Mouse (Mus musculus) layer of hippocampus, adult 9-11 months (tissue): ENCODE results near the gene Wwox.

Source experiments
- DNase-seq: peaks from one replicate; pipeline ENCODE4 v3.0.0; 2022

The Wwox gene

DNA sequence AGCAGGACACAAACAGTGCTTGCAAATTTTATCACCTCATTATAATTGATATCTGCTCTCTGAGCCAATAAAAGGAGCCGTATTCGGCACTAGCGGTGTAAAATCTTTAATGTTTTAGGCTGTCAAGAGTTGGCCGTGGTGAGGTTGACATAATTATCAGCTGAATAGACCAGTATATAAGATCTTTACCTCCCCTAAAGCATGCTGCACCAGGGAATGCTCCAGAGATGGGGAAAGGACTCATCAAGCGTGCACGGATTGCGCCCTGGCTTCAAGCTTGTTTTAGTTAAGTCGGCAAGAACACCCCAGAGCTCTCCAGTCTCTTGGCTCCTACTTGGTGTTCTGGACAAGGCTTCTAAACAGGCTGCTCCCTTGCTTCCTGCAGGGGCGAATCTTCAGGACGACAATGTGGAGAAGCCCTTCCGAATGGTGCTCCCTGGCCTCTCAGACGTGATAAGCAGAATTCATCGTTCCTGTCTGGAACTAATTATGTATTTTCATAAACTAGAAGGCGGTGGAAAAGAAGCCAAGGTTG lies 760.2 kb downstream of the Wwox start:
- no peak for DNase-seq

DNA sequence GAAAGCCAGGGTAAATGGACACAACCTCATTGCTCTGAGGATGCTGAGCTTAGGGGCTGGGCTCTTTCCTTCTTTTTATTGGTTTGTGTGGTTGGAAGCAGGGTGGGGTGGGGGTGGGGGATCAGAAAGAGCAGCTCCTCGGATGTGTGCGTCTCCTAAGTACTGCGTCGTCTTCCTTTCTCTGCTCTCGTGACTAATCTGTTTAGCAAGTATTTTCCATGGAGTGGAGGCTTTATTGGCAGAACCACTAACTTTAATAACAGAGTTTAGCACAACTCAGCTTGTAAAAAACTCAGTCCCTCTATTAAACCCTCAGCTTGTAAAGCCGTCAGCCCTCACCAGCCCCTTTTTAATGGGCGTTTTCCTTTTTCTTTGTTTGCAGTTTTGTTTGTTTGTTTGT lies 762.3 kb downstream of the Wwox start:
- DNase-seq, result no peak

DNA sequence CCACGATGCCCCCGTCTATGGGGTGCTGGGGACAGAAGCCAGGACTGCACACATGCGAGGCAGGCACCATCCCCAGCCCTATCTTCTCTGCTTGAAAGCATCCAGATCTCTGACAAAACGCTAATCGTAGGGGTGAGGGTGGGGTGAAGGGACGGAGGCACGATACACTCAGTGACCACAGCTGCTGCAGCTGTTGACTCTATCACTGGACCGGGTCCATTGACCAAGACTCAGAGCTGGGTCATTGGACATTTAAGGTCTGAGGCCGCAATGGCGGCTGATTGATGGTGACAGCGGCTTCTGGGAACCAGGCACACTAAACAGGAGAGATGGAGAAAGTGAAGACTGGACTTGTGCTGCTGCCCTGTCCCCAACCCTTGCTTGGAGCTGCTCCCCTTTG lies 768.0 kb downstream of the Wwox start:
- DNase-seq, result no peak

DNA sequence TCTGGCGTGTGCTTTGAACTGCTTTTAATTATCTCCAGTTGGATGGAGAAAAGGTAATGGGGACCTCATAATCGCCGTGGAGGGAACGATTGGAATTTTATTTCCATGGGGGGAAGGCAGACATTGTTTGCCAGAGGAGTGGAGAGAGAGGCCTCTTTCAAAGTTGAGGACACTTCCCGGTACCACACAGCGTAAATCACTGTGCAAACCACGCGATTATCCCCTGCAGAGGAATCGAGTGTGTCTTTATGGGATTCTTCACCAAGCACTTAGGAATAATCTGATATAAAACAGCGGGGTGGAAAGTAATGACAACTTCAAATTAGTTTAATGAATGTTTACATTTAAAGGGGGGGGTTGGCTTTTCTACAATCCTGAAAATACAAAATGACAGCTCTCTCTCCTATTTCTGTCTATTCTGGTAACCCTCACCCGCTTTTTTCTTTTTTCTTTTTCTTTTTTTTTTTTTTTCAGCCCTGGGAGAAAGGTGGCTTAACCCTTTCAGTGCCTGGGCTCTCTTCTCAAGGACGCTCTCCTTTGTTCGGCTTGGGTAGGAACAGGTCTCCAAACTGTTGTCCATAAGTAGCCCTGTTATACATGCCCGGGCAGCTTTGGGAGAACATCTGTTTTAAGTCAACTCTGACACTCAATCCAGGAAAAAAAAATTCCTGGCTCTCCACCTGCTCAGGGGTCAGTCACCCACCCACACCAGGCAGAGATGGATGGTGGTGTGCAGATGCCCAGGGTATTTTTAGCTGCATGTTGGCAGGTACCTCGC lies 769.1 kb downstream of the Wwox start:
- no peak for DNase-seq

DNA sequence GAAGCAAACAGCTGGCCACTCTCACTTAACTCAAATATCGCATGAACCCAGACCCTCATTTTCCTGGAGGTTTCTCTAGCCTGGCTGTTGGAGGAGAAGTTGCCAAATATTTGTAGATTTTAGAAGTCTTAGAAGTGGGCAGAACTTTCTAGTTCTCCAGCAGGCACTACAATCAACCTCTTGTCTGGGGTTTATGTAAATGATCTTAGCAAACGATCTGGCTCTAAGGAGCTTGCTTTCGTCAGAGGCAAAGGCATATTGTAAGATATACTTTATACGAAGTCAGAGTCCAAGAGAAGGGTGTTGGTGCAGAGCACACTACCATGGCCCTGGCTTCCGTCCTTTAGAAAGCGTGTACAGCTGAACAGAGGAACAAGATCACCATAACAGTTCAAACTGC lies 770.6 kb downstream of the Wwox start:
- DNase-seq, result no peak

DNA sequence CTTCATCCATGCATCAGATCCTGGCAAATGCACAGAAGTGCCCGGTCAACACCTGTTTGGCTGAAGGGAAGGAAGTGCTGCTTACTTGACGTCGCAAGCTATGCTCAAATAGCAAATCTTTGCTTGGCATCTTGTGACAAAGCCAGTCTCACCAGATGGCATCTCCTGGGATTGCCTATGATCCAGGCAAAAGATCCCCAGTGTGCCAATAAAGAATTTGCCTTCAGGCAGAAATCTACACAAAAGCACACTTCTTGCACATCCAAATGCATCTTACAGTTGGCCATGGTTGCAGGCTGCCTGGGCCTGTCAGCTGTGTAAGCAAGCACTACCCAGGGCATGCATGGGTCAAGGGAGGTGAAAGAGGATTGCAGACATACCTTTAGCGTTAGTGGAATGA lies 773.7 kb downstream of the Wwox start:
- DNase-seq, result no peak

DNA sequence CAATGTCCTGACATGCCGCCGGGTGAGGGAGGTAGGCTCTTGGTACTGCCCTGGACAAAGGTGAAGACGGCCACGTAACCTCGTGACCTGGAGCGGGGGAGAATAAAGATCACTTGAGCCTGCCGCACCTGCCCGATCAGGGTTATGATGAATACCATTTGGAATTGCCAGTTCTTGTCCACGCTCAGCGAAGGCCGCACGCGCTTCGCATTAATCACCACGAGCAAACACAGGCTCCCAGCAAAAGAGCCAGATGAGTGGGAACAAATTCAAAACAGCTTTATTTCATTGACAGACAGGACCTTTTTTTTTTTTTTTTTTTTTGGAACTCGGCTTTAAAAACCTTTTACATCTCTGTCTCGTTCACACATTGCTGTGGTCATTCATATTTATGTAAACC lies 775.4 kb downstream of the Wwox start:
- no peak for DNase-seq

DNA sequence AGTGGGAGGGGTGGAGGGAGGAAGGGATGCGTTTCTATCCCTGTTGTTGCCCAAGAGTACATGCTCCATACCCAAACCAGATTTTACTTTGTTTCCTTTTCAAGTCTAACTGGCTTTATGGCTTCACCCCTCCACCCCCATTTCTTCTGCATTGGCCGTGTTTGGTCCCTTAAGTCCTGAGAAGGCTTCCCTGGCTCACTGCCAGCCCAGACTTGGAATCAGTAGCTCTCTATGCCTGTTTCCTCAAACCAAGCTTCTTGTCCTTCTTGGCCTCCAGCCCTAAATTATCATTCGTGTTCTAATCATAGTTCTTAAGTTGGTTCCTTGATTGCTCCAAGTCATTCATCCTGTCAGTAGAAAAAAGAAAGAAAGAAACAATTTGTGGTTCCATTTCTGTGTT lies 777.3 kb downstream of the Wwox start:
- DNase-seq, result no peak

DNA sequence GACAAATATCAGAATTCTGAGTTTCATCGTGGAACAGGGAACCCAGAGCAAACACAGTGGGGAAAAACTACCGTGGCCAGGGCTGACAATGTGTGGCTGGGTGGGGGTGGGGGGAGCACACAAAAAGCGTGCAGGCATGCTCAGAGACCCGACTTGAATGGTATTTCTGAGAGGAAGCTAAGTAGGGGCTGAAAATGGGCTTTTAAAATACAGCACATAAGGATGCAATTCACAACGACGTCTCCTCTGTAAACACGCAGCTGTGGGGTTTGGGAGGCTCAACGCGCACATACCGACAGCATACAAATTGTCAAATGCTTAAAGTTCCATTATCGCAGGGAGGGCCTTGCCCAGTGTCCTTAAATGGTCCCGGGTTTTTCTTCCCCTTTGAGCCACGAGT lies 783.1 kb downstream of the Wwox start:
- no peak for DNase-seq

DNA sequence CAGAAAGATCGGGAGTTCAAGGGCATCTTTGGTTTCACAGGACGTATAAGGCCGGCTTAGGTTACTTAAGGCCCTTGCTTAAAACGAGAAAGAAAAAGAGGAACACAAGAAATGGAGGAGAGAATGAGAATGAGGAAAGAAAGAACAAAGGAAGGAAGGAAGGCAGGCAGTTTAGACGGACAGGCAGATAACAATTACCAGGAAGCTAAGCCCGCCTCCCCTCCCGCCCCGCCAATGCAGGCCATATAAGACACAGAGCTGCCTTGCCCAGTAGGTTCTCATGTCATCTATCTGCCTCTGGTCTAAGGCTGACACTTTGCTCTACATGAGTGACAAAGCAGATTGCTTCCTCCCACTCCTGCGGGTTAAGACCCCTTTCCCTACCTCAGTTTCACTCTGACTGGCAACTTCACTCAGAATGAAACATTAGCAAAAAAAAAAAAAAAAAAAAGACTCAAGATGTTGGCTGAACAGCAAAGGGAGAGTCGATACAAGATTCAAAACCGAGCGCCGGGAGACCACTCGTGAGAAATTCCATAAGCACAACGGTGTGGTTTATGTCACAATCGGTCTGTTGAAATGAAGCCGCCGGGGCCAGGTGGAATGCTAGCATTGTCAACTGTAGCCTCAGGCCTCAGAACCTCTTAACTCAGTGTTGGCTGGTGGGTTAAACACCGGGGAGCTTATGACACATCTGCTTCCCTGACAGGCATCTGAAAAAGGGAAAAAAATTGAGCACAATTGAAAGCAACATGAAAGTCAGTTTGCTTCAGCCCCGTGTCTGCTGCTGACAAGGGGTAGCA lies 787.5 kb downstream of the Wwox start:
- DNase-seq, result no peak

DNA sequence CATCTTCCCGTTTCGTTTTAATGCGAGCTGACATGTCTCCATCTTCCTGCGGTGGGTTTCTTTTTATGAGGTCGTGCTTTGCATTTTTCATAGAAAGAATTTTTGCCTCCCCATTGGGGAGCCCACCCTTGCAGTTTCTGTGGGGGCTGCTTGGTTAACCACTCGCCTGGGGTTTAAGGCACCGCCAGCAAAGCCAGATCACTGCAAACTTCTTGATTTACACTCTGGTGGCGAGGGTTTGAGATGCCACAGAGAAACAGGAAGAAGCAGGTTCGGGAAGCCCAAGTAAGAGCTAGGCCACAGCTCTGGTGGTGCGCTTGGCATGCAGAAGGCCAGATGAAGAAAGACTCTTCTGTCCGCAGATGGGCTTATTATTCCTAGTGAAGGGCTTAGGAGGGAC lies 789.4 kb downstream of the Wwox start:
- DNase-seq, result no peak

DNA sequence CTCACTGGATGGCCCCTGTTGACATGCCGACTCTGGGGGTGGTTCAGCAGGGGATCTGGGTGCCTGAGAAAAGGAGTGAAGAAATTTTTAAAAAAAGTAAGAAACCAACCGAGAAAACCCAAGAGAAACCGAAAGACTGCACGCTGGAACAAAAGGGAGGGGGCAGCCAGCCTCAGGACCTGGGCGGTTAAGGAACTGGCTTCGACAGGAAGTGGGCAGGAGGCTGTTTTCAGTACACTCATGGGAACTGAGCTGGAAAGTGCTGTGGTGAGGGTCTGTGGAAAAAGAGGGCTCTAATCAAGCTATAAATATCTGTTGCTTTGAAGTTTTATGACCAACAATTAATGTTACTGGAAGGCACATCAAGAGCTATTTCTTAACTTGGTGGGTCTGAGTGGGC lies 794.6 kb downstream of the Wwox start:
- no peak for DNase-seq

DNA sequence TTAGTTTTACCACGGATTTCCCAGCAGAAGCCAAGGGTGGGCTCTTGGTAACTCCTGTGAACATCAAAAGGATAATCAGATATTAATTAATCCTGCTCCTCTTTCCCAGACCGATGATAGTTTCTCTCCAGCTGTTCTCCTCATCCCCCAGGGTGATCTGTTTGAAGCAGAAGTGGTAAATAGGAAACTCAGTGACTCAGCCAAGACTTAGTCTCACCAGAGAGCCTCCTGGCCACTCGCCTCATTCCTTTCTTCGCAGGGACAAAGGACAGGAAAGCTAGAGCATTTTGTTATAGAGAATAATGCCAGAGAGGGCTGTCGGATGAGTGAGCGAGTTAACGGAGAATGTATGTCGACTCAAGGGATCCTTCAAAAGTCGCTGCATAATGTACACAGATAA lies 798.1 kb downstream of the Wwox start:
- no peak for DNase-seq

DNA sequence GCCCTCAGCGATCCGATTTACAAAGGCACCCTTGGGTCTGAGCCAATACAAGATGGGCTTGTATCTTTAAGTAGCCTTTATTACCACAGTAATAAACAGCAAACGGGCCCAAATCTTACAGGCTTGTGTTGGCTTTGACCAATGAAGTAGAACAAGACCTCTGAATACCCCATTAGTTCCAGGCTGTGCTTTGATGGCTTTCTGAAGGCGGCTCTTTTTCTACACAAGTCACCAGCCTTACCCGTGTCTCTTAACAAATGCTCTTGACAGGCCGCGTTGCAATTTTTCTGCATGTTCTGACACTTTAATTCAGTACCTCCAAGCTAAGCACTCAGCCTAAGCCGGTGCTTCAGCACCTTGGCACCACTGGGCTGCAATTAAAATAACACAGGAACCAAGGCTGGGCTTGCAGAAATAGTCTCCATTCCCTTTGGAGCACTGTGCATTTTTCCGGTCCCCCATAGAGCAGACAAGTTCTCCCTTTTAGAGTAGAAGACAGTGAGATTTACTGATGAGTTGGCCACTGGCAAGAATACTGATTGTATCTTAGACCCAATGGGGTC lies 804.1 kb downstream of the Wwox start:
- DNase-seq, result no peak

DNA sequence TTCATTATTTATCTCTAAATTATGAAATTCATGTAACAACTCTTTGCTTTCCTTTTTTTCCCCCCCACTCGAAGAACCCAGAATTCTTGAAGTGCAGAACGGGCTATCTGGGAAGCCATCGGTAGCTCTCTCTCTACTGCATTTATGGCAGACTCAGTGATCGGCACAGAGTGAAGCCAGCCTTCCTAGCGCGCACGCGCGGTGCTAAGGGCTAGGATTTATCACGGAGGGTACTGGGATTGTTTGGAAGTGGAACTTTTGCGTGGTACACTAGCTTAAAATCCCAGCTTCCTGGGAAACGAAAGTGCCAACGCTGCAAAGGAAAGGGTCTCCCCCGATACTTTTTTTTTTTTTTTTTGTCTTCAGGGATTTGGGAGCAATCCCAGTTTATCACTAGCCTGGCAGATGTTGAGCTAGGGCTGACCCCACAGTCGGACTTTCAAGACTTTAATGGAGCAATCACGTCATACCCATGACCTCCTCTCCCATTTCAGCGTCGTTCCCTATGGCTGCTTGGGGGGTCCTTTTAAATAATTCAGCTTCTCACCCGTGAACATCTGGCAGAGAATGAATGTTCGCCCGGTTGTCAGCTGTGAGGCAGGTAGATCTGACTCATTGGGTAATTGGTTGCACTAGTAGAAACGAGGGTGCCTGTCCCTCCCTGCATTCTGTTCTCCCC lies 810.4 kb downstream of the Wwox start:
- DNase-seq, result no peak

DNA sequence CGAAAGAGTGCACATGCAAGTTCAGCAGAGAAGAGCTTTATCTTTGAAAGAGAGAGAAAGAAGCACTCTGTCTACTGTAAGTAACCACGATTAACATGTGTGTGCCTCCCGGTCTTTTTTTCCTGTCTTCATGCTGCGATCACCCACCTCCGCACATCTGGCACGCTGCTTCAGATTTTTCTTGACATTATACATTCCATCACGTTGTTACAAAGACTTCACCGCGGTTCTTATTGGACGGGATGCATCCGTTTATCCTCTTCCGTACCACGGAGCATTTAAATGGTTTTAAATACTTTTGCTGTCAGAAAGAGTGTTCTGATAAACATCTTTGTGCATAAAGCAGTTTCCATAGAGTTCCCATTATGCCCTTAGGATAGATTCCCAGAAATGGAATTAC lies 816.1 kb downstream of the Wwox start:
- DNase-seq, result no peak

DNA sequence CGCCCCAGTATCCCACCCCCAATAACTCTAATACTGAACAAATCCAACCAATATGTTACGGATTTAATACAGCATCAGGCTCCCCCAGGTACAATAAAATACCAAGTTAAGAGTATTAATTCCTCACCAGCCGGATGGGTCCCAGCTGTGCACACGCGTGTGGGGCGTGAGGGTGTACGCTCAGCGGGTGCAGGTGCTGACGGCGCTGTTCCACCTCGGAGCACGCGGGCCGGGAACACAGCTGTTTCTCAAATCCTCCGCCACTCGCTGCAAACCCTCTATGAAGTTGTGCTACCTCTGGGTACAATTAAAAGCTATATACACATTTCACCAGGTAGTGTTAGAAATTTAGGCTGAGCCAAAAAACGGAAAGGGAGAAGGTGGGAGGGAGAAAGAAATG lies 818.0 kb downstream of the Wwox start:
- DNase-seq, result no peak

DNA sequence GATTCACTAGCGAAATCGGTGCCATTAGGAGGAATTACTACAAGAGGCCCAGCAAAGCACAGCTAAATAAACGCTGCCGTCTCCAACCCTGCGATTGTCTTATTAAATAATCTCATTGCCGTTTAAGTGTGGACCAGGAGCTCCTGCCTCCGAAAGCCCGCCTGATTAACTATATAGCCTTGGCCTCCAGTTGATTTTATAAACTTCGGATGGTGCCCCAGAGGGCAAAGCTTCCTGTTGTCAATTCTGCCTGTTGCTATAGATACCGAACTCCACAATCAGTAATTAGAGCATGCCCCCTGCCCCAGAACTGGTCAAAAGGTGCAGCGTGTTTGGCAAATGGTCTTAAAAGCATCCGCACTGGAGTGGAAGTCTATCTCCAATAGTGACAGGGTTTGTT lies 820.4 kb downstream of the Wwox start:
- no peak for DNase-seq

DNA sequence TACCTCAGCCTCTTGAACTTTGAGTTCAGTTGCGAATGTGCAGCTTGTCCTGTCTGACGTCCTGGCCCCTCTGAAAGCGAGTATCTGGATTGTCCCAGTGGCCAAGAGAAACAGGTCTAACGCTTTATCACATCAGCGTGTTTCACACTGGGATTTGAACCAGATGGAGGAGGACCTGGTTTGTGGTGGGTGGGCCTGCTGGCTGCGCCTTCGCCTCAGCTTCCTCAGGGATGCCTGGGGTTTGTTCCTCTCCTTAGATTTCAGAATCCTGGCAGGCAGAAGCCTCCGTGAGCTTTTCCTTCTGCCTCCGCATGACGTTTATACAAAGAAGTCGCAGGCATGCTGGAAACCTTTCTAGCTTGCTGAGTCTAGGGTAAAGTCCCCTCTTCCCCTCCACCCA lies 827.7 kb downstream of the Wwox start:
- no peak for DNase-seq

DNA sequence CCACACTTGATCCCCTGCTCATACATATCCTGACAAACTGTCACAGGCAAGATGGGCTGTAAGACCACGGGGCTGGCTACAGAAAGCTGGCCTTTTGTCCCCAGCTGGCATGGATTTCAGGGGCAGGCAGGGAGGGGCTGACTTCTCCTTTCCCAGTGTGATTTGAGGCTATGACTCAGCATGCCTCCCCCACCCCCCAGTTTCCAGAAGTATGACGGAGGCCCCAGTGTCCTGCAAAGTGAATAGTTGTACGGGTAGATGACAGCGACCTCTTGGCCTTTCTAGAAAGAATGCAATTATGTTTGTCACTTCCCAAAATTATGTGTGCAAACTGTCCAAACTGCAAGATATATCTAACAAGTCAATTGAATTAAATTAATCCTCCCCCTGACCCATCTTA lies 830.1 kb downstream of the Wwox start:
- DNase-seq, result no peak

DNA sequence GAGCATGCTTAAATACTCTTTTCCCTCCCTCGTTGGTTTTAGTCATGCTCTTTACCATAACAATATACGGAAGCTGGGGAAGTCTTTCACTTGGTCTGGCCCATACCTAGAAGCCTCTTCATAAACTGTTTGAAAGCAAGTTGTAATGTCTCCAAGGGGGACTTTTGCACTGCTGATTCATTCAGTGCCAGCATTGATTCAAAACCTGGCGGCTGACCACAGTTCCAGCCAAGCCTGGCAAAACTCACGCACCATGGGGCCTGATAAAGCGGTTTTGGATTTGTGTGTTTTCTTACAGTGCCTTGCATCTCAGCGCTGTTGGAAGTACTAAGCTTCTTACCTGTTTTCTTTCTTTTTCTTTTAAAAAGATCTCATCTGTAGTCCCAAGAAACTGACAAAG lies 834.5 kb downstream of the Wwox start:
- DNase-seq, result no peak

DNA sequence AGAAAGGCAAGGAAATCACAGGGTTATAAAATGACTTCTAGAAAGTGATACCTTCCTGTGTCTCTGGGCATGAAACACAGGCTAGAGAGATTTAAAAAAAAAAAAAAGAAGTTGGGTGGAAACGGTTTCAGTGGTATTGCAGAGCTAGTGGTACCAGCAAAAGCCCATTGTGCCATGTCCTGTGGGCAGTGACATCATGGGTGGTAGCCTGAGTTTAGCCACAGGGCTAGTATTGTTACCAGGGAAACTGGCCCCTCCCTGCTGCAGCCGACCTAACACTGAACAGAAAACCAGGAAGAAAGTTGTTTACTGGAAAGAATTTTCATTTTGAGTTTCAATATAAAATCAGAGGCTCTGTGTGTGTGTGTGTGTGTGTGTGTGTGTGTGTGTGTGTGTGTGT lies 836.8 kb downstream of the Wwox start:
- DNase-seq, result no peak

DNA sequence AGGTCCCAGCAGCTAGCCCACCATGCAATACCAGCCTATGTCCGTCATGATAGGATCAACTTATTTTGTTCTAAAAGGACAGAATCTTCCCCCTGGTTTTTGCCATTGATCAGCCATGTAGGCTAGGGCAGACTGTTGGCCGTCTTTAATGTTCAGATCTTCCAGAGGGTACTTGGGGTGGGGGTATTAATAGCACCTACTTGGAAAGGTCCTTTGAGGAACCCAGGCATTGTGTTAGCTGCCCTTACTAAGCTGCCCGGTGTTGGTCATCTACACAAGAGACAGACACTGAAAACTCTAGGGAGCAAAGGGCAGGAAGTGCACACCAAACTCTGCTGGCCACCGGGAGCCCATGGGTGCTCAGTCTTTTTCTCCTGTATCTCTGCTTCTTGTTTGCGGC lies 838.8 kb downstream of the Wwox start:
- DNase-seq, result no peak

DNA sequence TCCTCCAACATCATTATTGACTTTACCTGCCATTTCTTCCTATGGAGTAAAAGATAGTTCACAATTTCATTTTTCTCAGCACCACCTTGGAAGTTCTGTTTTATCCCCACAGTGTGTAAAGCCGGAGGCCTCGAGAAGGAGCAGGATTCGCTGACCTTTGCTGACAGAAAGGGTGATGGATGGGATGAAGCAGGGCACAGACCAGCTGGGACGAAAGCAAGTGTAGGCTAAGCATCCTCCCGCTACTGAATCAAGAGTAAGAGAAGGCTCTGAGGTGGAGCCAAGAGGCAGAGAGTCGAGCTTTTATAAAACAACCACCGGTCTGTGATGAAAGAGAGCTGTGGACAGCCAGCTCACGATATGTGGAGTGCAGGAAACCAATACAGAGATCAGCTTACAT lies 850.8 kb downstream of the Wwox start:
- DNase-seq, result no peak
